Mouse (Mus musculus): ENCODE data around the gene Pabpc4. TPM values are rescaled to one million over a fixed set of nuclear protein-coding genes. Genes with fewer than 3 reads are reported as not detected.
"Not testable (repeated sequence)": the region's sequence is repeated elsewhere in the genome, so short reads cannot be mapped to it uniquely, and the experiment has no call there.

The Pabpc4 gene
- polyA plus RNA-seq, 1 experiment from 2014 or later = 28.6 TPM

DNA sequence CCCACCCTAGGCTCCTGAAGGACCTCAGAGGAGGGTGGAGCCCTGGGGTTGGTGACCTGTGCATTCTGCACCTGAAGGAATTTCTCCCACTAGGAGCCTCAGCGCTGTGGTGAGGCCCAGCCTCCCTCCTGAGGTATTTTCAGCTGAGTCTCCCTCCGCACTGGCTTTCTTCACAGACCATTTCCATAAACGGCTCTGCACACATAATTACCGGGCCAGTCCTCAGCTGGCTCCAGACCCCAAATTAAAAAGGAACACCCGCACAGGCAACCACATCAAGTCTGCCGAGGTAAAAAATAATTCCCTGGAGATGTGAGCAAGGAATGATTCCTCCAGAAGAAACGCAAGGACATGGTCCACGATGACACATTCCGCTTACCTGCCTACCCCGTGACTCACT lies 73.1 kb downstream of the Pabpc4 start:
- H3K36me3 ChIP-seq (ENCODE audit: inconsistent target); H3K27ac ChIP-seq; H3K4me3 ChIP-seq (ENCODE audit: inconsistent target); H3K79me2 ChIP-seq (ENCODE audit: inconsistent target): not testable (repeated sequence)
- WGBS (ENCODE audit: missing documents) = 95% methylated on average over 9 of the region's 10 CpGs

DNA sequence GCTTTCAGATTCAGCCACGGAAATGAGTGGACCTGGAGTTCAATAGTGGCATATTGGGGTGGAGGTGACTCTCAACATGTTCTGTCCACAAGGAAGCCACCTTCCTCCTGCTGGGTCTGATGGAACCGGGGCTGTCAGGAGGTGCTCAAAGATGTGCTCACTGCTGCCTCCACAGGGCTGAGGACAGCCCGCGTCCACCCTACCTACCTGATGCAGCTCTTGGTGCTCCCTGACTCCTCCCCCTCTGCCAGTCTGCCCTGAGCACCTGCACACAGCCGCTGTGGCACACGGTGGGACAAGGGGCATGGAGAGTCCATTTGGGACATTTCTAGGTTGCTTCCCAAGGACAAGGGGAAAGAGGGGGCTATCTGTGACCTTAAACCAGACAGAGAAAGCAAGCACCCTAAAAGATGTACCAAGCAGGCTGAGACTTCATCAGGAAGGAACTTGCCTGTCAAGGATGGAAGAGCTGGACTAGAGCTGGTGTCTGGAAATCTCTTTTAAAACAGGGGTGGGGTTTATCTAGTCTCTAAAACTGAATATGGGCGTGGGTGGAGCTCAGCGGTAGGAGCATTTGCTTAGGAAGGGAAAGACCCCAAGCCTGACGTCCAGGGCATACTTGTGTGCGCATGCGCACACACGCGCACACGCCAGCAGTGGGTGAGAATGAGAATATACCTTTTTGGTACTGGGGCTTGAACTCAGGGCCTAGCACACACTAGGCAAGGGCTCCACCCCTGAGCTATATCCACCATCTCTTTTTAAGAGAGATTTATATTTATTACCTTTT lies 73.8 kb downstream of the Pabpc4 start:
- WGBS (ENCODE audit: missing documents) = 86% methylated on average over 12 of the region's 14 CpGs
- Histone ChIP-seq H3K36me3 (ENCODE audit: inconsistent target) (no peaks in the 10 kb centered on the region), H3K79me2 (ENCODE audit: inconsistent target) (no peaks in the 10 kb centered on the region), H3K27ac (no peak overlapping the region), H3K4me3 (ENCODE audit: inconsistent target) (no peak overlapping the region)

DNA sequence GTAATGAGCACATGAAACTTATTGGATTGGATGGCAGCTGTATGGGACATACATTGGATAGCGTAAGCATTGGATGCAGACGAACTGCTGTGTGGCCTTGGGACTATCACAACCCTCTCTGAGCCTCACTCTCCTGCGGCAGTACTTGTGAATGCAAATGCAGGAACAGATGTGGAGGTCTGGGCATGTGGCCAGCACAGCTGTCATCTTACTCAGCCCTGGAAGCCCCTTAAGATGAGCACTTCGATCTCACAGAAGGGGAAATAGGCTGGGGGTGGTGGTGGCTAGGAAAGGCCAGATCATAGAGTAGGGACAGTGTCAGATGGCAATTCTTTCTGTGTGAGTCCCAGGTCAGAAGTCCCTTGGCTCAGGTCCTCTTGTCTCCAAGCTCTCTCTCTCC lies 75.5 kb downstream of the Pabpc4 start:
- 73% methylated on average over 4 of the region's 4 CpGs for WGBS (ENCODE audit: missing documents)
- no peak overlapping the region for H3K4me3 ChIP-seq (ENCODE audit: inconsistent target)
- H3K79me2 ChIP-seq (ENCODE audit: inconsistent target) = no peaks in the 10 kb centered on the region
- no peaks in the 10 kb centered on the region for H3K36me3 ChIP-seq (ENCODE audit: inconsistent target)
- H3K27ac ChIP-seq = no peak overlapping the region

DNA sequence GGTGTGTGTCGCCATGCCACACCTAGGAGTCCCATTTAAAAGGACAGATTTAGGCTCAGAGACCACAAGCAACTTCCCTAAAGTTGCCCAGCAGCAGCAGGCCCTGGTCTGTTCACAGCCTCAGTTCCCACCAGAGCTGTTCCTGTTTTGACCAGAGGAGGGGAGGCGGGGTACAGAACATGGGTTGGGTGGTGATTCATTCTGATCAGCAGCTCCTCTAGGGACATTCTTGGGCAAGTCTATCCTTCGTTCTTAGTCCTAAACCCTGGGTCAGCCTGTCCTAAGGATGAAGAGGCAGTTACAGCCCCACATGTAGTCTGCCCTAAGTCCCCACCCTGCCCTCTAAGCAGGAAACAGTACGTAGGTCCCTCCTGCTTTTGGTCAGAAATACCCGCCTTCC lies 78.1 kb downstream of the Pabpc4 start:
- Histone ChIP-seq H3K4me3 (ENCODE audit: inconsistent target) (no peak overlapping the region), H3K36me3 (ENCODE audit: inconsistent target) (no peaks in the 10 kb centered on the region), H3K27ac (no peak overlapping the region), H3K79me2 (ENCODE audit: inconsistent target) (no peaks in the 10 kb centered on the region)
- 56% methylated on average over 5 of the region's 5 CpGs for WGBS (ENCODE audit: missing documents)

DNA sequence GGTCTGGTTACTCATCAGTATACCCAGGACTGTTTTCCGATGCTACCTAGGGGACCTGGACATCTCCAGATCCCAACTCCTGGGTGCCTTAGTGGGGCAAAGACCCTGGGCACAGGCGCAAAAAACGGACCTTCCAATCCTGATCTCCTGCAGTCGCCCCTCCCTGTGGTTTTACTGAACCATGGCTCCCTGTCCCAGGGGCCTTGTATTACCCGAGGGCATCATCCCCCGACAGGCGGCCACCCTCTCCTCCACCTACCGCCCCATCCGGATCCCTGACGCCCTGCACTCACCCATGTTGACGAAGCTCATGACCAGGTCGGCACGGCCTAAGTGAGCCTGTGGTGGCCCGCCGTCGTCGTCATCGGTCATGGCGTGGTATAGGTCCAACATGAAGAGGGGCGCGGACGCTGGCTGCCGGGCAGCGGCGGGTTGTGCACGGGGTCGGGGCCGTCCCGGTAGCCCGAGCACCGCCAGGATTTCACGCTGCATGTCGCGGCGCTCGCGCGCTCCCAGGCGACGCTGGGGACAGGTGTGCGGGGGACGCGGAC lies 80.0 kb downstream of the Pabpc4 start:
- Histone ChIP-seq H3K4me3 (ENCODE audit: inconsistent target) (no peak overlapping the region), H3K79me2 (ENCODE audit: inconsistent target) (no peaks in the 10 kb centered on the region)
- 7% methylated on average over 43 of the region's 43 CpGs for WGBS (ENCODE audit: missing documents)

DNA sequence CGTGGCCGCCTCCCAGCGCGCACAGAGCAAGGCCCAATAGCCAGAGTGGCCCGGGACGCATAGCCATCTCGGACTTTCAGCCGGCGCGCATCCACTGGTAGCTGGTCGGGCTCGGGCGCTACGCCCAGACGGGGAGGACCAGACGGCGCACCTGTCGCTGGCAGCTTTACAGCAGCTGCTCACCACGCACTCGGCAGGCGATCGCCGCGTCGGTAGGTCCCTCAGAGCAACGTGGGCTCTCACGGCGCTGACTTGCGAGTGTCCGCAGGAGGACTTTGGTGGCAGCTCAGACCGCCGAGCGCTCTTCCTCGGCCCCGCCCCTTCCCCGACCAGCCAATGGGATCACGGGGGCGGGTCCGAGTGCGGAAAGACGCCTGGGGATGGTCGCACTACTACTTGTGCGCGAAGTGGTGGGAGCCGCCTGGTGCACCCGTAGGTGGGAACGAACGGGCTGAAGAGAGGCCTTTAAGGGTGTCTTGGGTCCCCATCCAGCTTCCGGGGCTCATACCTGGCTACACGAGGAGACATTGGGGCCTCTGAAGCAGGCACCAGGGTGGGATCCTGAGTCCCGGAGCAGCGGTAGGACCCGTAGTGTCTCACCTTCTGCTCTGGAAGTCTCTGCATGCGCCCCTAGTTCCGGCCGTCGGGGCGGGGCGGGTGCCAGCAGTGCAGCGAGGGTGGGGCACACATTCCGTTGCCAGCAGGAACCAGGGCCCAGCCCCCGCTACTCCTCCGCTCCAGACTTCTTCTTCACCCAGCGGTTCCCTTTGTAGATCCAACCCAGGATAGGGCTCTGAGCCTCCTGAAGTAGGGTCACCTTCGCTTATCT lies 80.7 kb downstream of the Pabpc4 start, which contains the start of gene Bmp8a:
Gene Bmp8a (minus strand): TSS at position 611 of the 829 bp plus-strand sequence.
- whole genome bisulfite sequencing (ENCODE audit: missing documents) = 2% methylated on average over 45 of the region's 65 CpGs
- H3K27ac ChIP-seq = no peak within 1 kb of the TSS
- H3K4me3 ChIP-seq (ENCODE audit: inconsistent target) = peak within 1 kb of the TSS; percentile 48
- no peaks in the 10 kb centered on the region for H3K79me2 ChIP-seq (ENCODE audit: inconsistent target)
- H3K36me3 ChIP-seq (ENCODE audit: inconsistent target) = no peaks in the 10 kb centered on the region

More for the DNA sequence above, 80.0 kb downstream of the Pabpc4 start:
- no peaks in the 10 kb centered on the region for H3K36me3 ChIP-seq (ENCODE audit: inconsistent target)
- no peak overlapping the region for H3K27ac ChIP-seq

DNA sequence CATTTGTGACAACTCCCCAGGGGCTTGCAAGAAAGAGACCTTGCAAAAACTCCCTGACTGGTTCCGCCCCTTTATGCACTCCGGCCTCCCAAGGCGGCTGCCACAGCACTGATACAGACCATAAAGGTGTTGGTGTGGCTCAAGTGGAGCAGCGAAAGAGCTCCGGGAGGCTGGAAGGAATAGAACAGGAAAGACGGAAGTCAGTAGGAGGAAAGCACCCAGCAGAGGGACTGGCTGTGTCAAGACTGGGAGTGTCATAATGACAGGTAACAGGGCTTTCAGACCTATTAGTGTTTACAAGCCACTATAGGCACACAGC lies 81.3 kb downstream of the Pabpc4 start:
- Histone ChIP-seq H3K36me3 (ENCODE audit: inconsistent target) (no peaks in the 10 kb centered on the region), H3K27ac (no peak overlapping the region), H3K4me3 (ENCODE audit: inconsistent target) (peak overlapping the region; percentile 48), H3K79me2 (ENCODE audit: inconsistent target) (no peaks in the 10 kb centered on the region)
- WGBS (ENCODE audit: missing documents) = 12% methylated on average over 6 of the region's 6 CpGs

Other genes with a start within 250 kb of the Pabpc4 start
- gene Trit1, start 245.8 kb upstream of the Pabpc4 start, polyA plus RNA-seq (2018) = 5.4 to 8.2 TPM (median 7.6 TPM) in 3 replicates
- not detected in 3 replicates for gene Bmp8b, start 157.2 kb upstream of the Pabpc4 start, polyA plus RNA-seq (2018)
- not detected in 3 replicates for gene Oxct2b, start 146.1 kb upstream of the Pabpc4 start, polyA plus RNA-seq (2018)
- 15.4 to 29.9 TPM (median 15.6 TPM) in 3 replicates for gene Ppie, start 122.4 kb upstream of the Pabpc4 start, polyA plus RNA-seq (2018)
- not detected in 3 replicates for gene Hpcal4, start 79.1 kb upstream of the Pabpc4 start, polyA plus RNA-seq (2018)
- not detected in 3 replicates for gene Nt5c1a, start 60.8 kb upstream of the Pabpc4 start, polyA plus RNA-seq (2018)
- not detected in 3 replicates for gene Heyl, start 28.8 kb upstream of the Pabpc4 start, polyA plus RNA-seq (2018)
- not detected in 3 replicates for gene Oxct2a, start 61.3 kb downstream of the Pabpc4 start, polyA plus RNA-seq (2018)
- gene Bmp8a, start 80.9 kb downstream of the Pabpc4 start, polyA plus RNA-seq (2018) = not detected in 3 replicates